Mouse (Mus musculus): Measurements from ENCODE around the gene Scaf11. TPM values are rescaled to one million over a fixed set of nuclear protein-coding genes. Genes with fewer than 3 reads are reported as not detected.
"Not testable (repeated sequence)": the region's sequence is repeated elsewhere in the genome, so short reads cannot be mapped to it uniquely, and the experiment has no call there.

The Scaf11 gene
- total RNA-seq (2021) = 83.2 and 90.0 TPM in 2 replicates
- long read RNA-seq, full-length matches to known transcripts = 1 of 48 reads
- long read RNA-seq, partial matches to known transcripts = 36 of 48 reads
- long read RNA-seq, other reads (novel, unspliced or antisense) = 11 of 48 reads

DNA sequence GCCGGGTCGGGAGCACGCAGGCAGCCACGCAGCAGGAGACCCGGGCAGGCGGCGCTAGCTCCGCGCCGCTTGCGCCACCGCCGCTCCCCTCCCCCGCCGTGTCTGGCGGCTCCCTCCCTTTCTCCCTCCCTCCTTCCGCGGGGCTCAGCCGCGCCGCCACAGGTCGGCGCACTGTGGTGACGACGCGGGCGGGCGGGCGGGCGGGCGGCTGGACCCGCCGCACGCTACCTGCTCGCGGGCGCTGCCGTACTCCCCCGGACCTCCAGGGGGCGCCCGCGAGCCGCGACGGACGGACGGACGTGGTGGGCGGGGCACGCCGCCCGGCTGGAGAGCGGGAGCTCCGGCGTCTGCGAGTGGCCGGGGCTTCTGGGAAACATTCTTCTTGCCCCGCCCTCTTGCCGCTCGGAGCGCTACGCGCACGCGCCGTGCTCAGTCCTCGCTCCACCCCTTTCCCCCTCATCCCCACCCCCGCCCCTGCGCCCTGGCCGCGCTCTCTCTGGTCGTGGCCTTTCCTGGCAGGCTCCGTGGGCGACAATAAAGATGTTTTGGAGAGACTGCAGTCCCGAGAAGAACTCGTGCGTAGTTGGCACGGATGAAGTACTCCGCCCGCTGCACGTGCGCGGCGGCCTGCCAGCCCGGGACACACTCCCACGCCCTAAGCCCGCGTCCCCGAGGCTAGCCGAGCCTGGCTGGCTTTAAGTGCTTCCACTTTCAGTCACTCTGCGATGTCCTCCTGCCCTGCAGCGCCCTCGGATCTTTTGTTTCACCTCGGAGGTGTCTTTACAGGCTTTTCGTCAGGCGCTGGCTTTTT lies at the start of gene Scaf11:
Gene Scaf11, minus strand, starts transcription at position 114 of the 811 bp plus-strand sequence.
- DNase-seq = peak; percentile 97

DNA sequence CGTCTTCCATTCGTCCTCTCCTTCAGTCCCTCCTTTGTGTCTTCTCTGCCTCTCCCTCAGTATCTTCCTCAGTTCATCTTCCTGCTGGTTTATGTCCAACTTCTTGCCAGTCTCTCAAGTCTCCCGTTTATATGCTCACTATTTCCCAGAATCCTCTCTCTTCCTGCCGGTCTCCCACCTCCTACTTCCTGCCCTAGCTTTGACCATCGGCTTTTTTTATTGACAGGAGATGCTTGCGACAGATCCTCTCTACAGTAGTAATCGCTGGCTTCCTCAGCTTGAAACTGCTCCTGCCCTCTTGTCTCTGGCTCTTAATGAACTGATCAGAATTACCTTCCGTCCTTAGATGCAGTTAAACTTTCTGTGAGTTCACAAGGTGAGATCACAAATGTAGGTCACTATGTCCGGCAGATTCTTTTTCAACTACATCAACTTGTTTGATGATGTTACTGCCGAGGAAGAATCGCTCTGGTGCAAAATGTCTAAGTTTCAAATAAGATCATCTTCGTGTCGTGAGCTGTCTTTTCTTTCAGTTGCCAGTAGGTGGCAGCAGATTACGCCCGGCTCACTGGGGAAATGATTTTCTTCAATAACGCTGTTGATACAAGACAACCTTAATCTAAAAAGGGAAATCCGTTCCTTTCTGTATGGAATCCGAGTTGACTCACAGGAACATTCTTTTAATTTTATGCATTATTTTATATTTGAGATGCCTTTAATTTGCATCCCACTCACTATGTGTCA lies 46.6 kb upstream of the Scaf11 start:
- peak; percentile 27 for DNase-seq

DNA sequence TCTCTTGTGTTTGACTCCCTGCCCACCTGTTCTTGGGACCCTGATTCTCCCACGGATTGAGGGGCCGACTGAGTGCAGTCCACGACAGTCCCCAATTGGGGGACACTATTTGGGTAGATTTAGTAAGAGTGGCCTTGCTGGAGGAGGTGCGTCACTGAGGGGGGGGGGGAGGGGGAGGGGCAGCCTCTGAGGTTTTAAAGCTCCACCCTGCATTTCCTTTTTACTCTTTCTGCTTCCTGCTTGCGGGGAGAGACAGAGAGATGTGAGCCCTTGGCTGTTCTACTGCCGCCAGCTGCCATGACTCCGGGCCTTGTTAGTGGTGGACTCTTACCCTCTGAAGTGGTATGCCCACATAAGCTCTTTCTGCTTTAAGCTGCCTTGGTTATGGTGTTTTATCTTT lies 37.0 kb upstream of the Scaf11 start:
- DNase-seq = no peak

DNA sequence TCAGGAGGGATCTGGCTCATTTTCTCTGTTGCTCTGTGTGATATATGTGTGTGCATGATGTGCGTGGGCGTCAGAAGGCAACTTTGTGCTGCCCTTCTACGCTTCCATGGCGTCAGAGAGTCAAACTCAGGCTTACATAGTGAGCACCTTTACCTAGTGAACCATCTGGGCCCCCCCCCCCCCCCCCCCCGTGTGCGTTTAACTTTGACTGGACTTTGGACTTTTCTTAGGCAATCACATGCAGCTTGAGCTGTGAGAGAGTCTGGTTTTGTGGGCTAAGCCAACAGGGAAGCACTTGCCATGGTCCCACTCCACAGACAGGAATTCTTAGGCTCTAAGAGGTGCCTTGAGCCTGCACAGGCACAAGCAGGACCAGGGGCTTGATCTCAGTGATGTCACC lies 33.6 kb upstream of the Scaf11 start:
- no peak for DNase-seq

DNA sequence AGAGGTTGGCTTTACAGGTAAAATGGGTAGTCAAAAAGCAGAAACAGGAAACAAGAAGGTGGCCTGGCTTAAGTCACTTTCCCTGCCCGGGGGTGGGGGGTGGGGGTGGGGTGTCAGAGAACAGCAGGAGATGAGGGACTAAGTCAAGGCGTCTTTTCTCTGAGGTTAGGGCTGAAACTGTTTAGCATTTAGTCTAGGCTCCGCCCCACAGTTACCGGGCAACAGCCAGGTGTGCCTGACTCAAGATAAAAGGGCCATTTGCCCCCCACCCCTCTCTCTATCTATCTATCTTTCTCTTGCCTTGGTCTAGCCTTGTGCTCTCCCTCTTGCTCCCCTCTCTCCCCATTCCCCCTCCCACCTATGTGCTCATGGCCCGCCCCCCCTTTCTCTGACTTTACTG lies 32.9 kb upstream of the Scaf11 start:
- no peak for DNase-seq

DNA sequence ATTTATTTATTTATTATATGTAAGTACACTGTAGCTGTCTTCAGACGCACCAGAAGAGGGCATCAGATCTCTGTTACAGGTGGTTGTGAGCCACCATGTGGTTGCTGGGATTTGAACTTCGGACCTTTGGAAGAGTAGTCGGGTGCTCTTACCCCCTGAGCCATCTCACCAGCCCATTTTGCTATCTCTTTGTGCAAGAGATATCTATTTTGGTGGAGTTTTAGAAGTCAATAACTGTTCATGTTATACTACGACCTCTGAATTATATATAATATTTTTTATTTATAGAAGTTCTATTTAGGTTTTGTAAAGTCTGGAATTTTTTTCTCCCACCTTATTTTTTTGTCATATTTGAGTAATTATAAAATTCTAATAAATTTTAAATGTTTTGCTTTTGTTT lies 32.3 kb upstream of the Scaf11 start:
- DNase-seq = not testable (repeated sequence)

DNA sequence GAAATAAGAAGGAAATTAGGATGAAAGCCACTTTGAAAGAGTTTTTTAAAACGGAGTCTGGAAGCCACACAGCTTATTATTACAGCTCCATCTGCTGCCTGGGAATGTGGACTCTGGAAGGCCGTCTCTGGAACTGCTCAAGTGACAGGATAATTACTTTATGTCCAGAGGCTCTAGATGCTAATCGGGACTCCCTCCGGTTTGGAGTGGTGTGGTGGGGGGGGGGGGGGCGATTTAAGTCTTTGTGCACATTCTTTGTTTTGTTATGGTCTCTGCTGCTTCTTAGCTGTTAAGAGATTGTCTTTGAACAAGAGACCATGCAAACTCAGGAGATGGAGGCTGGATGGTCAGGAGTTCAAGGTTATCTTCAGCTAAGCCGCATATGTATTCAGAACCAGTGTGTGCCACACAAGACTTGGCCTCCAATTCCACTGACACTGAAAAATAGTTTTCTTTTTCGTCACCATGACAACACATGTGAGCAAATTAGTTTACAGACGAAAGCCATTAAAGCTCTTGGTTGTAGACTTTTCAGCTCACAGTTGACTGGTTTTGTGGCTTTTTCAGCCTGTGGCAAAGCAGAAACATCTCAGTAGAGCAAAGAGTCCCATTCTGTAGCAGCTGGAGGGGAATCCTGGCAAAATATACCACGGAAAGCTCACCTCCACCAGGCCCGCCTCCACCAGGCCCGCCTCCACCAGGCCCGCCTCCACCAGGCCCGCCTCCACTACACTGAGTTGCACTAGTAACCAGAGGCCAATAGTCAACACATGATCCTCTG lies 31.4 kb upstream of the Scaf11 start:
- no peak for DNase-seq

DNA sequence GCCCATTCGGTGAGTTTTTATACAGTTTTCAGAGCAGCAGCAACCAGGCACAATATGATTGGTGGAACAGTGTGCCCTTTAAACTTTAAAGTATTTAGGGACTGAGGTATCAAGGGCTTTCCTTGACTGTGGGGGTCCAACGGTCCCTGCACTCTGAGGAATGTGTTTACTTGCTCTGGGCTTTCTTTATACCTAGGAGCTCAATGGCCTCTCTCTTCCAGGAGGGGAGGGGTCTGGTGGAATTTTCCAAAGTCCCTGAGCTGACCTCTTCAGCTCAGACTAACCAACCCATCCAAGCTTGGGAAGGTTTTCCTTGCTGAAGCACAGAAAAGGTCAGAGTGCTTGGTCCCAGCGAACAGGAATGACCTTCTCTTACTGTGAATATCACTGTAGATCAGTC lies 30.8 kb upstream of the Scaf11 start:
- no peak for DNase-seq

DNA sequence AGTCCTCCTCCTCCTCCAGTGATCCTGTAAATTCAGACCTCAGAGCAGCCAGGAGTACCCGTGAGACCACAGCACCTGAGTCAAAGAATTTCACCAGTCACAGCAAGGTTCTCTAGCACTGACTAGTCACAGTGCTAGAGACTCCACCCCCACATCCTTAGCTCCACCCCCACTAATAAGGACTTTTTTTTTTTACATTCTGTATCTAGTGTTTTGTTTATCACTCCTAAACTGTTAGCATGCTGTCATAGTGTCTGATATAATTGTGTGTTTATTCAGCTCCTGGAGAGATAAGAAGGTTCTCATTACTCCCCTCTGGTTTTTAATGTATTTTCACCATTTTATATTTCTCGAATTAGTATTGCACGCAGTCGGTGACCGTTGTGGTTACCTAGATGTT lies 29.5 kb upstream of the Scaf11 start:
- DNase-seq = no peak

DNA sequence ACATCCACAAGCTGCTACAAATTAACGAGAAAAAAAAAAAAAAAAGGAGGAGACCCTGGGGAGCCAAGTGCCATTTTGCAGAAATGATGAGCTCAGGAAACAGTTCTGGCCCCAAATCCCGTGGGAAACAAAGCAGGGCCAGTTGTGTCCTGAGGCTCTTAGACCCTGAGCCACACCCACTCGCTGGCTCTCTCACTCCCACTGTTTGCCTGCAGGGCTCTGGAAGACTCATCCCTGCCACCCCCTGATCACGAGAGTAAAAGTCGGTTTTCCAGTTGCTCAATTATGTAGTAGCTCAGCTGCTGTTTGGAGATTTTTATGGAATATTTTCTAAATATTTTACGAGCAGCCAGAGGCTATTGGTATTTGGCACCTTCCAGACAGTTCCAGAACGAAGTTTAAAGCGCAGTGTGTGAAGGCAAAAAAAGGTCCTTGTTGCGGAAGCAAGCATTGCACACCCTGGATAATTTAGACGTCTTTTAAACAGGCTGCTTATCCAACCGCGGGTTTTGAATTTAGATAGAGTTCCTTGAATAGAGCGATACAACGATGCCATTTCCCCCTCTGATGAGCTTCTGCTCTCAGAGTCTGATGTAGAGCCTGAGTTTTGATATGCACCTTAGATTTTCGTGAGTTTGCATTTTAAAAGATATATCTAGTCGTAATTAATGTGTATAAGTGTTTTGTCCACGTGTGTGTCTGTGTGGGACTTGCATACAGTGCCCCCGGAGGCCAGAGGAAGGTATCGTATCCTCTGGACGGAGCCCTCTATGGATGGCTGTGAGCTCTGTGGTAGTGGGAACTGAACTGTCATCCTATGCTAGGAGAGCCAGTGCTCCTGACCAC lies 28.5 kb upstream of the Scaf11 start:
- no peak for DNase-seq

DNA sequence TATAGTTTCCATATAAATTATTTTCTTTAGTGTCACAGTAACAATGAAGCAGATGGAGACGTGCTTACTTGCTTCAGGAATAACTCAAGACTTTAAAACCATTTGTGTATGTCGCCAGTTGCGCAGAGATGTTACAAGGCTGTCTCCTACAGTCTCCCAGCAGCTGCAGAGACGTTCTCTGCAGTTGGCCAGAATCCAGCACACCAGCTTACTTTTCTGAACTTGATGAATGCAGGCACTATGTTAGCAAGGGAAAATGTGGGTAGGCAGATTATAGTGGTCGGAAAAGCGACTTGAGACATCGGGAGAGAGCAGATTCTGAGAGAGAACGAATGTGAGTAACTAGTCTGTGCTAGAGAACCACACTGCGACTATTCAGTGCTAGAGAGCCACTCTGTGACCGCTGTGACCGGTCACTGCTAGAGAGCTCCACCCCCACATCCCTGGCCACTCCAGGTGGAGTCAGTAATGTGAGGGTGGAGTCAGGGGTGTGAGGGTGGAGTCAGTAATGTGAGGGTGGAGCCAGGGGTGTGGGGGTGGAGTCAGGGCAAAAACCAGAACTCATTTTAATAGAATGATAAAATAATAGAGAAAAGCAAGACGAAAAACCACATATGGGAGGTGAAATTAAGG lies 26.5 kb upstream of the Scaf11 start:
- DNase-seq = no peak

DNA sequence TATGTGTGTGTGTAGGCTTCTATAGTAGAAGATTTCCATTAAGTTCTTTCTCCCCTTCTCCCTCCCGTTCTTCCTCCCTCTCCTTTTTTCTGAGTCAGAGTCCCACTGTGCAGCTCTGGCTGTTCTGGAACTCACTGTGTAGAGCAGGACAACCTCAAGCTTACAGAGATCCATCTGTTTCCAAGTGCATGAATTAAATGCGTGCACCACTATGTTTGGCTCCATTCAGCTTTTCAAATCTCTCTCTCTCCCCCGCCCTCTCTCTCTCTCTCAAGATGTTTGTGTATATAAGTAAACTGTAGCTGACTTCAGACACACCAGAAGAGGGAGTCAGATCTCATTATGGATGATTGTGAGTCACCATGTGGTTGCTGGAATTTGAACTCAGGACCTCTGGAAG lies 20.2 kb upstream of the Scaf11 start:
- no peak for DNase-seq

DNA sequence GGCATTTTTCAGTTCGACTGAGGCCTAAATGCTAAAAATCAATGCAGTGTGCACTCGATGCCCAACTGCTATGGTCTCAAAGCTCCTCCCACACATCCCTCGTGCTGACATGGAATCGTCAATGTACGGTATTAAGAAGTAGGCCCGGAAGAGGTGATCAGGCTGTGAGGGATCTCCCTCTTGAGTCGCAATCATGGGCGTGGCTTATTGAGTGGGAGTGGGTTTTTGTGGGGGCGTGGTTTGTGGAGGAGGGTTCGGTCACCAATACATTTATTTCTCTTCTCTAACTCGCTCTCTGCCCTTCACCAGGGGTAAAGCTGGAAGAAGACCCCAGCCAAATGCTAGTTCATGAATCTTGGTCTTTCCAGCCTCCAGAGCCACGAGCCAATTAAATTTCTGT lies 17.4 kb upstream of the Scaf11 start:
- DNase-seq = no peak

DNA sequence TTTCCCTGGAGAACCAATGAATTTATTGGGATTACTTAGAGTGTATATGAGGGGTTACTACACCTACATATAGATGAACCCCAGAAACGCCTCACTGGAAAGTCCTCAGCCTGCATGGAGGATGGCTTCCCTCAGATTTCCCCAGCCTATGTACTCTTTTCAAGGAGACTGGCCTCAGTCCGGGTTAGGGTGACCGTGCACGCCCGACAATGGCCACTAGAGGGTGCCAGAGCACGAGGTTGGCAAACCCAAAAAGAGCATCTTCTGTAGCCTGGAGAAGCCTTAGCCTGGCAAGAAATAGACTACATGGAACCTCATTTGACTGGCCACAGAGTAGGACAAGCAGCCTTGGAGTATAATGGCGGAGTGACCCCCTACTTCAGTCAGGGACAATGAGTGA lies 15.7 kb upstream of the Scaf11 start:
- DNase-seq = peak; percentile 94

DNA sequence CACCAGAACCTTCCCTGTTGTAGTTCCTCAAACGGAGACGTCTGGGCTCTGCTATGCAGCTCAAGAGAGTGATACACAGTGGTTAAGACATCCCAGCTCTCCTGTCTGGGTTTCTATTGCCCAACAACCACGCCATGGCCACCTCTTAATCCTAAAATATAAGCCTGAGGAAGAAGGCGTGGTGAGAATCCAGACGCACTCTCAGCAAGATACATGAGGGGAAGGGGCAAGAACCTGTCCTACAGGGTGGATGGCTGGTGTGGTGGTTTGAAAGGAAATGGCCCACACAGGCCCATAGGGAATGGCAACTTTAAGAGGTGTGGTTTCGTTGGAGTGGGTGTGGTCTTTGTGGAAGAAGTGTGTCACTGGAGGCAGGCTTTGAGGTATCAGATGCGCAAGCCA lies 14.9 kb upstream of the Scaf11 start:
- no peak for DNase-seq

DNA sequence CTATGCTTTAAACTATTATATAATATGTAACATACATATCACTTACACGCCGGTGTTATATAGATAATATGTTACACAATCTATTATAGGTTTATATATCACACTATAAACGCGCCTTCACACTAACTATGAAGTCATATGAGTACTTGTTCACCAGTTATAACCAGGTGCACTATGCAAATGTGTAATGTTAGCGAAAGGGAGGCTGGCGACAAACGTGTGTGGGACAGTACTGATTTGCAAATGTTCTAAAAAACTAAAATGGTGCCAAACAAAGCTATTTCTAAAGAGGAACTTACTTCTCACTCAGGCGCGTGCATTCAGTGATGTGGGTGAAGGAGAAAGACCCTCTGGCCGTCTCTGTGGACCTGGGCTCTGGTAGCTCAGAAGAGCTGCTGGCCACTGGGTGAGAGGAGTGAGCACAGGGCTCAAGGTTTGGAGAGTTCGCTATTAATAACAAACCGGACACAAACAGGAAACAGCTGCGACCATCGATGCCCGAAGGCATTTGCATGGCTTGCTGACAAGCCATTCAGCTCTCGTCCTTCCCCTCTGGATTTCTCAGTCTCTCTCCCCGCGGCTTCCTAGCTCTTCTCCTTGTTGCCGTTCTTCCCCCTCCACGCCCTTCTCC lies 13.8 kb upstream of the Scaf11 start:
- no peak for DNase-seq

DNA sequence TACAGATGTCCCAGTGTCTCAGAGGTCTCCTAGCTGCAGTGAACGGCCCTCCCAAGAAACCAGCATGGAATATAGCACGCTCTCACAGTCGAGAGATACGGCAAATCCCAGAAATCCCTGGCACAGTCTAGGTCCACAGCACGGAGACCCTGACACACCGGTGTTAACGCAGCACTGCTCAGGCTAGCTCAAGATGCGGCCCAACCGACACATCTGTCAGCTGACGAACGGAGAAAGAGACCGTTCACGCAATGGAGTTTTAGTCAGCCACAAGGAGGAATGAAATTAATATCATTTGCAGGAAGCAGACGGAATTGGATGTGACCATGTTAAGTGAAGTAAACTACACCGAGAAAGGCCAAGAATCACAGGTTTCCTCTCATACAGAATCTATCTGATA lies 13.3 kb upstream of the Scaf11 start:
- no peak for DNase-seq

DNA sequence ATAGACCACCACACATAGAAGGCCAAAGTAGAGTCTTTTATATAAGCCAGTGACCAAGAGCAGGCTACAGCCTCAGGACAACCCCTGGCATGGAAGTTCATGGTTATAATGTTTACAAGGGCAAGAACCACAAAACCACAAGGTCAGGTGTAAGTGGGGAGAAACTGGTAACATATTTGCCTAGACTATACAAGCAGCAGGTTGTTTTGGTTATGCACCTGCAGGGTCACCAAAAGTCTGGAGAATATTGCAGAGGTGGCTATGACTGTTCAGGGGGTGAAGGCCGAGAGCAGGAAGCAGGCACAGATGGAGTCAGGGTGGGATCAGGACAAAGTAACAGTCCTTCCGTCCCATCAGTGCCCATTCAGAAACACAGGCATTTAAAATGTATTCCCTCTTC lies 7.7 kb upstream of the Scaf11 start:
- DNase-seq = no peak

DNA sequence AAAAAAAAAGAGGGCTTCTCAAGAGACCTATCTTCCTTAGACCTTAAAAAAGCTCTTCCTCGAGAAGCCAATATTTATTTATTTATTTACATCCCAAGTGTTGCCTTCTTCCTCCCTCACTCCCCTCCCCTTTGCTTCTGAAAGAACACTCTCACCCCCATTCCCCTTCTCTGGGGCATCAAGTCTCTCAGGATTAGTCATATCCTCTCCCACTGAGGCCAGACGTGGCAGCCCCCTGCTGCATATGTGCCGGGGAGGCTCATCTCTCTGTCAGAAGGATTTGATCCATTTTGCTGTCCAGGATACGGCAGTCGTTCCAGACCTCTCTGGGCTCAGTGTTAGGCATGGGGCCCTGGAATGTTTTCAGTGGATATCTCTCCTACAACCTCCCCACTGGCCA lies 7.2 kb upstream of the Scaf11 start:
- DNase-seq = no peak

DNA sequence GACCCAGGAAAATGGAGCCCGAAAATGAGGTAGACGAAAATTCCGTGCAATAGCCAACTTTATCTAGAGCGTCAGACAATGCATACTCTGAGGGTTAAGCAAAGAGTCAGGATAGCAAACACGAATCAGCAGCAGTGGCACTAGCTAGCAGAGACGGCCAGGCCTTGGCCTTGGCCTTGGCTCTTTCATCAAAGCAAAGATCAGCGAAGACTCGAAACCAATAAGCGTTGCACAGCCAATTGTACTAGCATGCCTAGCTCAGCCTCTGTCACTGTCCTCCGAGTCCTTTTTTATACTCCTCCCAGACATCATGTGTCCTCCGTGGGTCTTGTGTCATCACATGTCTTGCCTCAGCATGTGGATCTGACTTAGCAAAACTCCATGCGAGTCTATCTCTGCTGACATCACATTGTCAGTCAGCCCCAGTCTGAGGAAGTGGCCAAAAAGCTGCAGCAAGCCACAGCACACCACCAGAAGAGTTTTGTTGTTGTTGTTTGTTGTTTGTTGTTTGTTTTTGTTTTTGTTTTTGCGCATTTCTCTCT lies 5.8 kb upstream of the Scaf11 start:
- peak; percentile 34 for DNase-seq

DNA sequence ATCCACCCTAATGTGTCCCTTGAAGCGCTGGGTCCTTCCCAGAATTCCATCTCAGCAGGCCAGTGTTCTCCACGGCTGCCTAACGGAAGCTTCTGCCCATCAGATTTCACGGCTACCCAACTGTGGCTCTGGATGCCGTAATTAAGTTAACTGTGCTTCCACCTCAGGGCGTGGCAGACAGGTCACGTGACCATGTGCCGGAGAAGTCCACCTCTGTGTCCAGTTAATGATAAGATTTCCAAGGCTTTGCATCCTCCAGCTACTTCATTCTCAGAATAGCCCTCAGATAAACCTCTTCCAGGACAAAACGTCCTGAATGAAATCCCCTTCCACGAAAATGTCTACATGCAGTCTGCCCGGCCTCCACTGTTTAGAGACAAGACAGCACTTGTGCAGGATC lies 4.4 kb upstream of the Scaf11 start:
- DNase-seq = no peak

All from adrenal gland, postnatal 25 days (tissue).